In the genomic region with DNA sequence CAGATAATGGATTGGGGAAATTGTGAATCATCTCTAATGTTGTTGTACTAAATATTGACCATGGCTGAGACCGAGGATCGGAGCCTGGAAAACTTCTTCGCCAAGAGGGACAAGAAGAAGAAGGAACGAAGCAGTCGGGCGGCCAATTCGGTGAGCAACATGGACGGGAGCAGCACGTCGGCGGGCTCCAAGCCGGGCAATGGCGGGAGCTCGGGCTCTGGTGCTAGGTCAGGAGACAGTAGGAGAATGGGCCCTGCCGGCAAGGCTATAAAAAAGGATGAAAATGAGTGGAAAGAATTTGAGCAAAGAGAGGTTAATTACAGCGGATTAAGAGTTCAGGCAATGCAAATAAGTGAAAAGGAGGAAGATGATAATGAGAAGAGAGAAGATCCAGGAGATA, we compare ENCODE assay signal across 1 mouse cellular context. TPM values are rescaled to one million over a fixed set of nuclear protein-coding genes. Genes with fewer than 3 reads are reported as not detected.
"Had no signal": no experiment of that assay in that cellular context is flagged by ENCODE, and none has a peak within 500 bp of the region (broad histone marks: within the 10 kb centered on the region; RNA-seq: fewer than 3 reads in every experiment).

No protein-coding gene starts in this region.

RNA-seq across cellular contexts. Expression of a gene that starts 55.0 kb away (rescaled TPM):
- total RNA-seq: hindbrain, postnatal 0 days had no signal
